Mouse (Mus musculus) heart, postnatal 0 days (tissue): Measurements from ENCODE around the gene Gm47841. TPM values are rescaled to one million over a fixed set of nuclear protein-coding genes. Genes with fewer than 3 reads are reported as not detected.

Experiments used
- ATAC-seq: fragments of 200-750 bp; cut with Nextera tagmentation; 2 replicates; pipeline ENCODE4 v1.8.0; 2017; ENCODE audit warnings: low read depth, moderate number of reproducible peaks, moderate library complexity; ENCODE audit not compliant: insufficient read depth
- DNase-seq: peaks from one replicate; pipeline ENCODE4 v3.0.0-alpha.2; 2016; ENCODE audit warnings: low spot score
- H3K27ac ChIP-seq: fragments of 300-500 bp; sonication (generic); 2 replicates; pipeline ENCODE4 v1.5.1; 2014; ENCODE audit warnings: low read depth, mild to moderate bottlenecking
- H3K27me3 ChIP-seq: fragments of 300-500 bp; sonication (generic); 2 replicates; pipeline ENCODE4 v1.6.1; 2014; ENCODE audit warnings: low read length, mixed read lengths; ENCODE audit not compliant: control insufficient read depth, insufficient read depth
- H3K36me3 ChIP-seq: fragments of 300-500 bp; sonication (generic); replicated peaks from 2 replicates; pipeline ENCODE4 v1.6.1; 2014; ENCODE audit warnings: low read length, mixed read lengths; ENCODE audit not compliant: control insufficient read depth, insufficient read depth
- H3K4me1 ChIP-seq: fragments of 300-500 bp; sonication (generic); 2 replicates; pipeline ENCODE4 v1.6.1; 2014; ENCODE audit warnings: antibody characterized with exemption; ENCODE audit not compliant: control insufficient read depth, insufficient read depth
- H3K4me2 ChIP-seq: fragments of 300-500 bp; sonication (generic); 2 replicates; pipeline ENCODE4 v1.6.1; 2014; ENCODE audit warnings: low read depth, mild to moderate bottlenecking, low read length, moderate library complexity
- H3K4me3 ChIP-seq: fragments of 300-500 bp; sonication (generic); 2 replicates; pipeline ENCODE4 v1.5.1; 2014; ENCODE audit warnings: low read depth, low read length
- H3K9ac ChIP-seq: fragments of 300-500 bp; sonication (generic); replicated peaks from 2 replicates; pipeline ENCODE4 v1.6.1; 2014; ENCODE audit warnings: low read depth, low read length, mixed read lengths
- H3K9me3 ChIP-seq: fragments of 300-500 bp; sonication (generic); replicated peaks from 2 replicates; pipeline ENCODE4 v1.6.1; 2016; ENCODE audit warnings: low read length; ENCODE audit not compliant: control insufficient read depth
- CTCF ChIP-seq: IDR thresholded peaks from 2 replicates; pipeline ENCODE4 v1.5.1; 2016; ENCODE audit warnings: antibody characterized with exemption, control low read depth, low read depth
- EP300 ChIP-seq: IDR thresholded peaks from 2 replicates; pipeline ENCODE4 v1.6.1; 2016; ENCODE audit warnings: antibody characterized with exemption, low read depth
- WGBS: fragments of 180-500 bp; shearing (Covaris S2); extraction: QIAGEN DNeasy Blood & Tissue Kit; methylation state at CpG from one replicate; pipeline ENCODE4 v1.1.7; 2014; 5-methylcytosine and 5-hydroxymethylcytosine counted together
- polyA plus RNA-seq: library from polyadenylated mRNA; unstranded; fragments of >200 nt; fragmentation: Nextera tagmentation; extraction: Ambion mirVana; gene quantifications from 2 replicates; pipeline ENCODE4 v1.2.1, GENCODE M21; 2015
- total RNA-seq: library from RNA; depleted of rRNA; stranded (reverse); fragments of >200 nt; gene quantifications from 2 replicates; pipeline ENCODE4 v1.2.3, GENCODE M21; 2014; ENCODE audit warnings: low replicate concordance

The Gm47841 gene
- total and polyA plus RNA-seq, 2 experiments from 2014 or later = not detected

- H3K27ac ChIP-seq = no peak overlapping the region
- H3K4me3 ChIP-seq = no peak overlapping the region
- peaks cover 64% of the 10 kb centered on the region for H3K27me3 ChIP-seq
- H3K4me2 ChIP-seq = no peak overlapping the region
- DNase-seq (no peak), ATAC-seq (no peak)
- no peaks in the 10 kb centered on the region for H3K36me3 ChIP-seq
- no peaks in the 10 kb centered on the region for H3K9me3 ChIP-seq
- no peaks in the 10 kb centered on the region for H3K4me1 ChIP-seq
- 42% methylated on average over 17 of the region's 17 CpGs for WGBS
- no peak overlapping the region for H3K9ac ChIP-seq
- TF ChIP-seq CTCF = peak; percentile 16; the same call in 1 of the 2 replicates
- TF ChIP-seq EP300 = no peak
These were observed 7.5 kb downstream of the Gm47841 start for GRCm38 (mm10) chr15:101039651-101040050.

DNA sequence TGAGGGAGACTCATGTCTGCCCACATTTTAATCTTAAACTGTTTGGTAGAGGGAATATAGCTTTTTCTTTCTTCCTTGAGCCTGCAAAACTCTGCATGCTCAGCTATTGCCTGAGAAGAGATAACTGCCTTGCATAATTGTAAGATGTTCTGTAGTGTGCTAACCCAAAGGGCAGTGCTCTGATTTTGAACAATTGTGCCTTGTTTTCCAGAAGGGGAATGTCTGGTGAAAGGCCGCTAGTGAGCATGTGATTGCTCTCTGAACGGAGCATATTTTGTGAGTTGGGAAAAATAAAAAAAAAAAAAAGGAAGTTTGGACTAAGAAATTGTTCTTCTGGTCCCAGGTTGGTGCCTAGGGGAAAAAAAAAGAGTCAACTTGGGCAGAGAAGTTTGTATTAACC is 18.2 kb downstream of the Gm47841 start:
- no peak overlapping the region for H3K4me3 ChIP-seq
- no peak for ATAC-seq
- no peak overlapping the region for H3K4me2 ChIP-seq
- H3K36me3 ChIP-seq = no peaks in the 10 kb centered on the region
- TF ChIP-seq CTCF = no peak
- no peak for TF ChIP-seq EP300
- no peaks in the 10 kb centered on the region for H3K4me1 ChIP-seq
- no peak overlapping the region for H3K9ac ChIP-seq
- no peaks in the 10 kb centered on the region for H3K9me3 ChIP-seq
- H3K27me3 ChIP-seq = peaks cover 30% of the 10 kb centered on the region
- DNase-seq = no peak
- no peak overlapping the region for H3K27ac ChIP-seq
- 58% methylated on average over 2 of the region's 2 CpGs for WGBS

DNA sequence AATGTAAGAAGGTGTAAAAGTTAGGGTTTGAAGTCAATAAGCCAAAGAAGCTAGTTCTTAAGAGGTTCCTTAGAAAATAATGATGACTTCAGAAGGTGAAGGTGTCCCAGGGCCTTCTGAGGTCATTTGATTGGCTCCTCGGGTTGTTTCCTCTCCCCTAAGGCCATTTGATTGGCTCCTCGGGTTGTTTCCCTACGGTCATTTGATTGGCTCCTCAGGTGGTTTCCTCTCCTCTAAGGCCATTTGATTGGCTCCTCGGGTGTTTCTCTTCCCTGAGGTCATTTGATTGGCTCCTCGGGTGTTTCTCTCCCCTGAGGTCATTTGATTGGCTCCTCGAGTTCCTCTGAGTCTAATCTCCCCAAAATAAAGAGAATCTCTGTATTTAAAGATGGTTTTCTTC is 35.8 kb downstream of the Gm47841 start:
- no peaks in the 10 kb centered on the region for H3K9me3 ChIP-seq
- no peak overlapping the region for H3K27ac ChIP-seq
- 76% methylated on average over 6 of the region's 6 CpGs for WGBS
- no peak for DNase-seq
- no peak overlapping the region for H3K4me3 ChIP-seq
- H3K9ac ChIP-seq = no peak overlapping the region
- H3K27me3 ChIP-seq = peaks cover 3% of the 10 kb centered on the region; the same call in 1 of the 2 replicates
- H3K4me1 ChIP-seq = peaks cover 7% of the 10 kb centered on the region; the same call in 1 of the 2 replicates
- TF ChIP-seq CTCF (no peak), EP300 (no peak)
- no peak for ATAC-seq
- no peaks in the 10 kb centered on the region for H3K36me3 ChIP-seq
- no peak overlapping the region for H3K4me2 ChIP-seq

DNA sequence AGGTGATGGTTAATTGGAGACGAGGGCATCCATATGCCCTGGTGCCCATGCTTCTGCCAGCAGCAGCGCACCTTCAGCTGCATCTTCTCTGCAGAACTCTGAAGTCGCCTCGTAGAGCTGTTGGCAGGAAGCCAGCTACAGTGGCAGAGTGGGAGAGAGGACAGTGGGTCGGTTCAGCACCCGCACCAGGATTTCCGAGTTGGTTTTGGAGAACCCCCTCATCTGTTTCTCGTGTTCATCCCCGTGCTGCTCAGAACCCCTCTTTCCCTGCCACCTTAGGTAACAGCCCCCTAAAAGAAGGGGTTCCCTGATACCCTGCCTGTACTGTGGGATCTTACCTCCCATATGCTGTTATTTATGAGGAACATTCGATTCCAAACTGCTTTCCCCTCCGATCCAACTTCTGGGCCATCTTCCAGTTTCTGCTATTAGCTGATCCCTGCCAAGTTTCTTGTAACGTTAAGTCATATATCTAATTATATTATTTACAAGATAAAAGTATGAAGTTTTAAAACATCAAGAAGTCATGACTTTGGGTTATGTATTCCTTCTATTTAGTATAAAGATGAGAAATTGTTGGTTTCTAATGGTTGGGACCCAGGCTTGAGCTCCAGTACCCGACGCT is 38.7 kb downstream of the Gm47841 start:
- no peak overlapping the region for H3K27ac ChIP-seq
- DNase-seq = no peak
- H3K27me3 ChIP-seq = peaks cover 14% of the 10 kb centered on the region; the same call in 1 of the 2 replicates
- peaks cover 7% of the 10 kb centered on the region; the same call in 1 of the 2 replicates for H3K4me1 ChIP-seq
- WGBS = 62% methylated on average over 14 of the region's 14 CpGs
- H3K9ac ChIP-seq = no peak overlapping the region
- TF ChIP-seq EP300 (no peak), CTCF (no peak)
- no peaks in the 10 kb centered on the region for H3K9me3 ChIP-seq
- no peaks in the 10 kb centered on the region for H3K36me3 ChIP-seq
- no peak for ATAC-seq
- H3K4me2 ChIP-seq = no peak overlapping the region
- no peak overlapping the region for H3K4me3 ChIP-seq

- WGBS = 69% methylated on average over 7 of the region's 7 CpGs
- TF ChIP-seq CTCF (no peak), EP300 (no peak)
- H3K4me3 ChIP-seq = no peak overlapping the region
- H3K9me3 ChIP-seq = no peaks in the 10 kb centered on the region
- H3K4me2 ChIP-seq = 0 out of 2 replicates have a peak overlapping the region, but pooled peaks have one; percentile 65
- DNase-seq (no peak), ATAC-seq (no peak)
- no peak overlapping the region for H3K9ac ChIP-seq
- H3K27me3 ChIP-seq = peaks cover 14% of the 10 kb centered on the region; the same call in 1 of the 2 replicates
- no peaks in the 10 kb centered on the region for H3K36me3 ChIP-seq
- no peak overlapping the region for H3K27ac ChIP-seq
- peaks cover 7% of the 10 kb centered on the region; the same call in 1 of the 2 replicates for H3K4me1 ChIP-seq
These were observed 40.0 kb downstream of the Gm47841 start for GRCm38 (mm10) chr15:101007236-101007635.
